Mouse (Mus musculus) lung, postnatal 0 days (tissue): Measurements from ENCODE around the gene Il1r1.

ENCODE experiments used
- CTCF ChIP-seq: IDR thresholded peaks from 2 replicates; pipeline ENCODE4 v1.5.1; 2016; ENCODE audit warnings: antibody characterized with exemption, mild to moderate bottlenecking
- EP300 ChIP-seq: IDR thresholded peaks from 2 replicates; pipeline ENCODE4 v1.6.1; 2016; ENCODE audit warnings: antibody characterized with exemption, mild to moderate bottlenecking, control low read depth

DNA sequence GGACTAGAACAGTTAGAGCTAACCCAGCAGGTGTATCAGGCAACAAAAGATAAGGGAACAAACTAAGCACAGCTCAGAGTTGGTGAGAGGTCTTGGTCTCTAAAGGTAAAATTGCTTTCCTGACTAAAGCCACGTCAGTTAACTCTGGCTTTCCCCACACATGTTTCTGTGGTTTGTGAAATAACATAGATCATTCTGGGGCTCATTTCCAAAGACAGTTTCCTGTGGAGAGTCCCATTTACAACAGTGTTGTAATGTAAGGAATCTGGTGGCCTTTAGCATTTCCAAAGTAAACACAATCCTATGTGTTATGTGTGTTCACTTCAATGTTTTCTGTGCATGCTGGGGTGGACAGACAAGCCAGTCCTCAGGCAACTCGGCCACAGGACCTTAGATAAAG, 134.9 kb downstream of the Il1r1 start:
- TF ChIP-seq CTCF (no peak), EP300 (no peak)
